Mouse (Mus musculus): ENCODE results near the gene Gnat3. TPM values are rescaled to one million over a fixed set of nuclear protein-coding genes. Genes with fewer than 3 reads are reported as not detected.

Gene Gnat3
- polyA plus RNA-seq, 1 experiment from 2014 or later: 0.67 TPM

DNA sequence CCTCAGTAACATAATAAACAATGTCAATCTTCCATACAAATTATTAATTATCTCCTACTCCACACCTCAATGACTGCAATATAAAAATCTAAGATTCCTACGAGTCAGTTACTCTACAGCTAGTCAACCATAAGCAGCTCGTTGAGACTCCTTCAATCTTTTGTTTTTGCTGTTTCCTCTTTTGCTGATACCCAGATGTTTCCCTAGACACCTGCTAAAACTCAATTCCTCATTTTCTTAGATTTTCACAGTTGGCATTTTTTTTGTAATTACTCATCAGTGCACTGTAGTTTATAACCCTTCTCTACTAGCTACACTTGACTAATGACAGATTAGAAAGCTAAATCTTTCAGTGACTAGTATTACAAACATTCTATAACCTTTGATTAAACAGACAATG is 50.8 kb downstream of the Gnat3 start:
- H3K9me3 ChIP-seq: no peaks in the 10 kb centered on the region
- no peaks in the 10 kb centered on the region for H3K4me1 ChIP-seq
- no peak overlapping the region for H3K4me3 ChIP-seq
- H3K27me3 ChIP-seq (replicated peaks; ENCODE audit: low read depth, poor library complexity, severe bottlenecking): no peaks in the 10 kb centered on the region
- 88% methylated on average over 2 of the region's 2 CpGs for WGBS
- no peak overlapping the region for H3K27ac ChIP-seq (replicated peaks)
- no peak for DNase-seq (ENCODE audit: low spot score)
- H3K36me3 ChIP-seq (replicated peaks): no peaks in the 10 kb centered on the region

DNA sequence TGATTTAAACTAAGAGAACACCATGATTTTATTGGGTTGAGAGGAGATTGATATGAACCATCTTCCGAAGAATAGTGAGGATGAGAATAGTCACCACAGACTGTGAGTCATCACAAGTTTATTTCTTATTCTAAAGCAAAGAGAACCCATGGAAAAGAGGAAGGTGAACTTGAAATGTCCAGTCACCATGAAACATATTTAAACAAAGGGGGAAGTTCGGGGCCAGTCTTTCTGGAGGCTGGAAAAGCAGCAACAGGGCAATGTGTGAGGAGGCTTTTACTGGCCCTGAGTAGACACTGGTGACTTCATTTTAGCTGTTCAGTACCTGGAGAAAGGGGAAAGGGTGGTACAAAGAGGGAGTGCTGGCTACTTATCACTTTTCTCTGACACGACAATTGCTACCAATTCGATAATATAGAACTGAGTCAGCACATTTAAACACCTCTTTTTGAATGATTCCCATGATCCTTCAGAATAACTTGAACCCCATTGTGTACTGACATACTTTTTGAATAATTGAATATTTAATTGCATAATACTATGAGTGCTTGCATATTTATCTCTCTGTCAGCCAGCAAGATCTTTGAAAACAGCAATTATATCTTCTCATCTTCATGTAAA is 52.0 kb downstream of the Gnat3 start:
- Histone ChIP-seq H3K9me3 (no peaks in the 10 kb centered on the region), H3K4me3 (no peak overlapping the region), H3K27ac (replicated peaks) (no peak overlapping the region), H3K27me3 (replicated peaks; ENCODE audit: low read depth, poor library complexity, severe bottlenecking) (no peaks in the 10 kb centered on the region), H3K4me1 (no peaks in the 10 kb centered on the region), H3K36me3 (replicated peaks) (no peaks in the 10 kb centered on the region)
- DNase-seq (ENCODE audit: low spot score): no peak
- 93% methylated on average over 4 of the region's 4 CpGs for WGBS

DNA sequence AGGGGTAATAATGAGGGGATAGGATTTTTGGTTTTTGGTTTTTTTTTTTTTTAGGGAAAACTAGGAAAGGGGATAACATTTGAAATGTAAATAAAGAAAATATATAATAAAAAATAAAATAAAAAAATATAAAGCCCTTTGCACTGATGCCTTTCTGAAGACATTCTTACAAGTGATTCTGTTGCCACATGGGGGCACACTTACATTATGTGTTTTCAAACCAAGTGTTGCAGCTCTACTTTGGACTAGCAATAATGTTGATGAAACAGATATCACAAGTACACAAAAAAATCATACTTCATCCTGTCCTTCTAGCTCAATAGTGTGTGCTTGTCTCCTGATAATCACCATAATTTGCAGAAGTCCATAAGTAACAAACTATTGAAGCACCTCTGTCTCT is 61.0 kb downstream of the Gnat3 start:
- Histone ChIP-seq H3K27me3 (replicated peaks; ENCODE audit: low read depth, poor library complexity, severe bottlenecking) (no peaks in the 10 kb centered on the region), H3K27ac (replicated peaks) (no peak overlapping the region), H3K36me3 (replicated peaks) (no peaks in the 10 kb centered on the region), H3K9me3 (no peaks in the 10 kb centered on the region), H3K4me3 (no peak overlapping the region), H3K4me1 (no peaks in the 10 kb centered on the region)
- DNase-seq (ENCODE audit: low spot score): no peak

DNA sequence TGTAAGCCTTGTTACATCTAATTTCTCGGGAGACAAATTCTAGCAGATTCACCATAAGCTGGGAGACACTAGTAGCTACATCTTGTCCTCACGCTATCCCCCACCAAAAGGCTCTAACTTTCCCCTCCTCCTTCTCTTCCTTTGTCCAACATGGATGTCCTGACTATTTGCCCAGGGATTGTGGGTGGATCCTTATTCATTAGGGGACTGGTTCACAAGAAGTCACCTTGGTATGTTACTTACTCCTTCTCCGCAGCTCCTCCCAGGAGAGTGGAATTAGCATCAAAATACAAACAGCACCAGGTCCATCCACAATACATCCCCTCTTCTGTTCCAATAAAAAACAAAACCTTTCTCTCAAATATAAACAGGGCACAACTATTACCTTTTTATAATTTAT is 65.2 kb downstream of the Gnat3 start:
- no peaks in the 10 kb centered on the region for H3K9me3 ChIP-seq
- no peaks in the 10 kb centered on the region for H3K36me3 ChIP-seq (replicated peaks)
- no peak overlapping the region for H3K4me3 ChIP-seq
- no peak for DNase-seq (ENCODE audit: low spot score)
- H3K4me1 ChIP-seq: no peaks in the 10 kb centered on the region
- H3K27me3 ChIP-seq (replicated peaks; ENCODE audit: low read depth, poor library complexity, severe bottlenecking): no peaks in the 10 kb centered on the region
- WGBS: 89% methylated on average over 3 of the region's 3 CpGs
- no peak overlapping the region for H3K27ac ChIP-seq (replicated peaks)

DNA sequence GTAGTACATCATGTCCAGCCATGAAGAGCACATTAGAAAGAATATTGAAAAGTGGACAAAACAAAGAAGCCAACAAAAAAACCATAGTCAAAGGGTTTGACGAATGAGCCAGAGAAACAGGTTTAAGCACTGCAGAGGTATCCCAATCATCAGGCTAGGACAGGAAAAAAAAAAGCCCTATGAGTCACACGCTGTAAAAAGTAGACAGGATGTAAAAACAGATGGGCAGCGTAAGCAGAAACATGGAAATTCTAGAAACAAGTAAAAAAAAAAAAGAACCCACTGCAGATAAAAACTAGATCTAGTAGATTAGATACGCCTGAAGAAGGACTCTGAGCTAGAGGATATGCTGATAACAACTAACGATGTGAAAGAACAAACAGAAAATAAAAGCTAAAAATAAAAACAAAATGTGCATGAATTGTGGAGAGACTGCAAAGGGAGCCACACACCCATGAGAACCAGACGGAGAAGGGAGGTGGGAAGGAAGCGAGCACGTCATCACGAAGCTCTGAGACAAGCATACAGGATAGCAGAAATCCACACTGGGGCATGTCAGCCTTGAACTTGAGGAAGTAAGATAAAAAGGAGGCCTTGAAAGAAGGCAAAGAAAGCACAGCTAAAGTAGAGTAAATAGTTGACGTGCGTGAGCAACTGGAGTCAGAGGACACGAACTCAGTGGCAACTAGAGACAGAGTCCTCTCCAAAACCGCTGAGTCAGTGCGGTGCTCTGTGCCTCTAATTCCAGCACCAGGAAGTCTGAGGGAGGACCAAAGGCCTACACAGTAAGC is 73.7 kb downstream of the Gnat3 start:
- Histone ChIP-seq H3K9me3 (peaks cover 4% of the 10 kb centered on the region), H3K4me1 (no peaks in the 10 kb centered on the region), H3K27ac (replicated peaks) (no peak overlapping the region), H3K4me3 (no peak overlapping the region), H3K27me3 (replicated peaks; ENCODE audit: low read depth, poor library complexity, severe bottlenecking) (no peaks in the 10 kb centered on the region), H3K36me3 (replicated peaks) (no peaks in the 10 kb centered on the region)
- WGBS: 84% methylated on average over 14 of the region's 14 CpGs
- no peak for DNase-seq (ENCODE audit: low spot score)

DNA sequence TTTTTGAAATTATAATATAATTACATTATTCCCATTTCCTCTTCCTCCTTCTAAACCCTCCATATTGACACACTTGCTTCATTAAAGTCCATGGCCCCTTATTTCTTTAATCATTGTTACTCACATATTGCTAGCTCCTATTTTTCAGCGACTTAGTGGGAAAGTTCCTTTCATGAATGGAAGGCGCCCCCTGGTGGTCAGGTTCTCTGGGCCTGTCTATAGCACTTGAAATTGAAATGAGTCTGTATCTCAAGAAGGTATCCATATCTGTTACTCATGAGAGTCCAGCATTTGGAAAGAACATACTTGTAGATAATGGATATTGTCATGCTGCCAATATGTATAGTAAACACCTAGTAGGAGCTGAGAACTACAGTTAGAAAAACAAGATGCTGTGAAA is 80.7 kb downstream of the Gnat3 start:
- no peaks in the 10 kb centered on the region for H3K27me3 ChIP-seq (replicated peaks; ENCODE audit: low read depth, poor library complexity, severe bottlenecking)
- no peaks in the 10 kb centered on the region for H3K9me3 ChIP-seq
- 7% methylated on average over 2 of the region's 2 CpGs for WGBS
- no peaks in the 10 kb centered on the region for H3K36me3 ChIP-seq (replicated peaks)
- H3K4me1 ChIP-seq: no peaks in the 10 kb centered on the region
- H3K4me3 ChIP-seq: no peak overlapping the region
- DNase-seq (ENCODE audit: low spot score): peak; percentile 79
- no peak overlapping the region for H3K27ac ChIP-seq (replicated peaks)

DNA sequence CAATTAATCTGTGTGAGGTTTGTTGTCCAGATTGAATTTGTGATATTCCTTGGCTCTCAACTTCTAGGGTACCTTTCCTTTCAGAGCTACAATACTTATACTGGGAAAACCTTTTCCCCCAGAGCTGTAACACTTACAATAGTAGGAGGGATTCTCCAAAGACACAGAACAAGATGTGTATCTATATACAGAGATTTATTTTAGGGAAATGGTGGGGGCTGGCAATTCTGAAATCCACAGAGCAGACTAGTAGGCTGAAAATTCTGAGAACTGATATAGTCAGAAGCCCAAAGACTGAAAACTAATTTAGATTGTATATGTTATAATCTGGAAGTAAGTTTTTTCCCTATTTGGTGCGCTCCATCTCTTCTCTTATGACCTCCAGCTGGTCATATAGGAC is 86.5 kb downstream of the Gnat3 start:
- Histone ChIP-seq H3K4me3 (no peak overlapping the region), H3K9me3 (no peaks in the 10 kb centered on the region), H3K4me1 (no peaks in the 10 kb centered on the region), H3K36me3 (replicated peaks) (no peaks in the 10 kb centered on the region), H3K27me3 (replicated peaks; ENCODE audit: low read depth, poor library complexity, severe bottlenecking) (no peaks in the 10 kb centered on the region), H3K27ac (replicated peaks) (no peak overlapping the region)
- no peak for DNase-seq (ENCODE audit: low spot score)
- WGBS: 95% methylated on average over 1 of the region's 1 CpGs

DNA sequence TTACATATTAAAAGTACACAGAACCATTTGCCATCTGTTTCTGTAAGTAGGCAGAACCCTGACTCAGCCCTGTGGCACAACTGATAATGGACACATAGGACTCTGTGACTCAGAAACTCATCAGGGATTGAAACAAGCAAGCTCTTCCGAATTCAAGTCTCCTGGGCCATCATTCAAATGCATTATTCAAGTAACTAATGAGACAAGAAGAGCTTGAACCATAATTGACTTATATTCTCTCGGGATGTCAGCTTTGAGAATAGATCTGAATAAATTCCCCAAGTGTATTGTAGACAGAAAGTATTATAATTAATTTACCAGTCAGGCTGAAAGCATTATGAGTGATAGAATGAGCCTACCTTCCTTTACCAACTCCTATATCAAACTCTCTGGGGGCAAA is 93.0 kb downstream of the Gnat3 start:
- no peak overlapping the region for H3K4me3 ChIP-seq
- 82% methylated on average over 2 of the region's 2 CpGs for WGBS
- no peak for DNase-seq (ENCODE audit: low spot score)

More for the DNA sequence above, 93.0 kb downstream of the Gnat3 start:
- no peaks in the 10 kb centered on the region for H3K9me3 ChIP-seq
- H3K27ac ChIP-seq (replicated peaks): no peak overlapping the region
- H3K27me3 ChIP-seq (replicated peaks; ENCODE audit: low read depth, poor library complexity, severe bottlenecking): no peaks in the 10 kb centered on the region
- no peaks in the 10 kb centered on the region for H3K4me1 ChIP-seq
- H3K36me3 ChIP-seq (replicated peaks): no peaks in the 10 kb centered on the region

Other genes starting within 250 kb of the Gnat3 start
- 0.95 and 1.3 TPM in 2 replicates for gene Cd36, start 73.7 kb upstream of the Gnat3 start, polyA plus RNA-seq (2016; fragmentation: Nextera tagmentation; extraction: Ambion mirVana)